Mouse (Mus musculus): ENCODE results near the gene Polr2h. TPM values are rescaled to one million over a fixed set of nuclear protein-coding genes. Genes with fewer than 3 reads are reported as not detected.

Gene Polr2h
- polyA plus RNA-seq, 1 experiment from 2014 or later = 155 TPM

DNA sequence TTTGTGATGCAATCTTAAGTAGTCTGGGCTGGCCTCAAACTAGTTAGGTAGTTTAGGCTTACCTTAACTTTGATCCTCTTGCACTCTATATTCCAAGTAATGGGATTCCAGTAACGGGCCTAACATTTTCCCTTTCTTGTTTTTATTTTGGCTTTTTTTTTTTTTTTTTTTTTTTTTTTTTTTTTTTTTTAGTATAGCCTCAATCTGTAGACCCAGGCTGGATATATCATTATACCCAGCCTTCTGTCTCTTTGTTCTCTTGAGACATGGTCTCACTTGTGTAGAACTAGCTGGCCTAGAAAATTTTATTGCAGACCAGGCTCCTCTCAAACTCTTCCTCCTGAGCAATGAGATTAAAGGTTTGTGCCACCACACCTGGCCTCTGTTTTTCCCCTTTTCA, 25.8 kb upstream of the Polr2h start:
- Histone ChIP-seq H3K27ac (no peak overlapping the region), H3K27me3 (ENCODE audit: poor library complexity, severe bottlenecking) (peaks cover 19% of the 10 kb centered on the region), H3K4me1 (peaks cover 44% of the 10 kb centered on the region), H3K36me3 (replicated peaks) (peaks cover 59% of the 10 kb centered on the region), H3K9me3 (no peaks in the 10 kb centered on the region), H3K4me3 (no peak overlapping the region)
- WGBS = 87% methylated on average over 1 of the region's 1 CpGs
- DNase-seq (ENCODE audit: extremely low spot score, low spot score) = no peak

DNA sequence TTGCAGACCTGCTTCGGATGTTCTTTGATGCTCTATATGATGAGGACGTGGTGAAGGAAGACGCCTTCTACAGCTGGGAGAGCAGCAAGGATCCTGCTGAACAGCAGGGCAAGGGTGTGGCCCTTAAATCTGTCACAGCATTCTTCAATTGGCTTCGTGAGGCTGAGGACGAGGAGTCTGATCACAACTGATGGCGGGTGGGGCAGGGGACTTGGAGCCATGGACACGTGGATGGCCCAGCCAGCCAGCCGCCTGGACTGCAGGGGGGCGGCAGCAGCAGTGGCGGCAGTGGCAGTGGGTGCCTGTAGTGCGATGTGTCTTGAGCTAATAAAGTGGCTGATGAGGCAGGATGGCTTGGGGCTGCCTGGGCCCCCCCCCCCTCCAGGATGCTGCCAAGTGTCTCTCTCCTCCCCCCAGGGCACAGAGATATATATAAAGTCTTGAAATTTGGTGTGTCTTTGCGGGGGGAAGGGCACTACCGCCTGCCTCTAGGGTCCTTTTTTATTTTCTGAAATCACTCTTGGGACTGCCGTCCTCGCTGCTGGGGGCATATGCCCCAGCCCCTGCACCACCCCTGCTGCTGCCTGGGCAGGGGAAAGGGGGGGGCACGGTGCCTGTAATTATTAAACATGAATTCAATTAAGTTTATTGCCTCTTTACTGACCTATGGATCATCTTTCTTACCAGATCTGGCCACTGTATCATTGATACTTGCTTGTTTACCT, 25.1 kb upstream of the Polr2h start:
- whole genome bisulfite sequencing = 46% methylated on average over 16 of the region's 16 CpGs
- H3K9me3 ChIP-seq = no peaks in the 10 kb centered on the region
- H3K4me3 ChIP-seq = peak overlapping the region; percentile 61; the same call in 1 of the 2 replicates
- H3K27me3 ChIP-seq (ENCODE audit: poor library complexity, severe bottlenecking) = peaks cover 19% of the 10 kb centered on the region
- H3K27ac ChIP-seq = no peak overlapping the region
- peaks cover 49% of the 10 kb centered on the region for H3K4me1 ChIP-seq
- peaks cover 51% of the 10 kb centered on the region for H3K36me3 ChIP-seq (replicated peaks)
- DNase-seq (ENCODE audit: extremely low spot score, low spot score) = no peak

DNA sequence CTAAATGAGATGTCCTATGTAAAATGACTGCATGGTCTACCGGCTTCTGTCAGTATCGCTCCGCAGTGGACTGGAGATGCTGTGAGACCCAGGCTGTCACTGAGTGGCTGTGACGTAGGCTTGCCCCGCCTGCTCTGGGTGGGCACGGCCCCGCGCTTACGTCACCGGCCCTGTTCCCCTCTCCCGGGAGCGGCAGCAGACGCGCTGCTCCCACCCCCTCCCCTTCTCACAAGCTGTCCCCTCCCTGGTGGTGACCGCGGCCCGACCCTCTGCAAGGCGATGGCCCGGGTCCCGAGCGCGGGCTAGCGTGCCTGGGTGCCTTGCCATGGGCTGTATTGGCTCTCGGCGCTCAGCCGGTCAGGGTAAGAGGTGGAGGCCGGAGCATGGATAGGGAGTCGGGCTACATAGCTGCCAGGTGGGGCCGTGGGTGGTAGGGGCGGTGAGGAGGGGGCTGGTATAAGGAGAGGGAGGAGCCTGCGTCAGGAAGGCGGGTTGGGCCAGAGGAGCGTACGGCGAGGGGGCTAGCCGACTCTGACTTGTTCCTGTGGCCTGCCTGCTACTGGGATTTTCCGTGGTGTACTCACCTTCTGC, 24.3 kb upstream of the Polr2h start, which contains the start of gene Fam131a:
Gene Fam131a (plus strand): TSS at position 131 of the 591 bp plus-strand sequence.
- H3K27me3 ChIP-seq (ENCODE audit: poor library complexity, severe bottlenecking) = peaks cover 19% of the 10 kb centered on the region

DNA sequence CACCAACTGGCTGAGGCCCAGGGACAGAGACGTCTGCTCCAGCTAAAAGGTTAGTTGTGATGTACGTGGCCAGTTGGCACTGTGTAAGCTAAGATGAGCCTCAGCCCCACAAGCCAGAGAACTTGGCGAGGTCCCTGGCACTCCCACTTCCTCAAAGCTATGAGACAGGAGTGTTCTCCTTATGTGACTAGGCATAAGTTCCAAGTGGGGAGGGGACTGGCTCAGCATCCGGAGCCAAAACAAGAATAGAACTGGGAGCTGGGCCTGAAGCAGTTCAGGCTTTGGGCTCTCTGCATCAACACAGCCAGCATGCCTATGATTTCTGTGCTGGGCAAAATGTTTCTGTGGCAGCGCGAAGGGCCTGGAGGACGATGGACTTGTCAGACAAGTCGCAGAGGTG, 22.7 kb upstream of the Polr2h start:
- peaks cover 19% of the 10 kb centered on the region for H3K27me3 ChIP-seq (ENCODE audit: poor library complexity, severe bottlenecking)
- 77% methylated on average over 8 of the region's 8 CpGs for WGBS
- no peaks in the 10 kb centered on the region for H3K9me3 ChIP-seq
- H3K4me3 ChIP-seq = no peak overlapping the region
- H3K4me1 ChIP-seq = peaks cover 51% of the 10 kb centered on the region
- DNase-seq (ENCODE audit: extremely low spot score, low spot score) = no peak
- H3K36me3 ChIP-seq (replicated peaks) = peaks cover 34% of the 10 kb centered on the region
- H3K27ac ChIP-seq = no peak overlapping the region

More for the DNA sequence above, 24.3 kb upstream of the Polr2h start, which contains the start of gene Fam131a:
- Histone ChIP-seq H3K36me3 (replicated peaks) (peaks cover 43% of the 10 kb centered on the region), H3K4me1 (peaks cover 49% of the 10 kb centered on the region), H3K4me3 (peak within 1 kb of the TSS; percentile 61), H3K9me3 (no peaks in the 10 kb centered on the region), H3K27ac (peak within 1 kb of the TSS; percentile 88)
- peak; percentile 93 for DNase-seq (ENCODE audit: extremely low spot score, low spot score)
- under 1% methylated on average over 36 of the region's 37 CpGs for WGBS

DNA sequence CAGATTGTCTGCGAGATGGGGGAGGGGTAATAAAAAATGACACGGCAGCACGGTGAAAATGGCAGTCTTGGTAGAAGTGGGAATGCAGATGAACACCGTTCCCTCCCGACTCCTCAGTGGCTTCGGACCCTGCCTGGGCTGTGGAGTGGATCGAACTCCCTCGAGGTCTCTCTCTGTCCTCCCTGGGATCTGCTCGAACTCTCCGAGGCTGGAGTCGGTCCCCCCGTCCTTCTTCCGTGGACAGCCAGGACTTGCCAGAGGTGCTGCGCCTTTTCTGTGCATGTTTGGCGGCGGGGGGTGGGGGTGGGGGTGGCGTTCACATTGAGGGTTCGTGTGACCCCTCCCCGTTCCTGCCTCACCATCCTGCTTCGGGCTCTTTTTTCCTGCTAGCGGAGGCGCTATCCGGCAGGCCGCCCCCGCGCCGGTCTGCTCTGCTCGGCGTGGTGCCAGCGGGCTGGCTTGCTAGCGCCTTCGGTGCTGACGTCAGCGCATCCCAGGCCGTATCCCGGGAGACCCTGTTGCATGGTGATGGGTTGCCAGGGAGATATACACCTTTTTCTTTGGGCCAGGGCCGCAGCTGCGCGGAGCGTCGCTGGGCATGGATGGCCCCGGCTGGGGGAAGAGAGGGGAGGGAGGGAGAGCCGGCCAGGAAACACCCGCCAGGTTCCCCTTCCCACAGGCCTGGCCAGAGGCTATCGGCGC, 21.7 kb upstream of the Polr2h start:
- WGBS = 4% methylated on average over 46 of the region's 46 CpGs
- peaks cover 59% of the 10 kb centered on the region for H3K4me1 ChIP-seq

DNA sequence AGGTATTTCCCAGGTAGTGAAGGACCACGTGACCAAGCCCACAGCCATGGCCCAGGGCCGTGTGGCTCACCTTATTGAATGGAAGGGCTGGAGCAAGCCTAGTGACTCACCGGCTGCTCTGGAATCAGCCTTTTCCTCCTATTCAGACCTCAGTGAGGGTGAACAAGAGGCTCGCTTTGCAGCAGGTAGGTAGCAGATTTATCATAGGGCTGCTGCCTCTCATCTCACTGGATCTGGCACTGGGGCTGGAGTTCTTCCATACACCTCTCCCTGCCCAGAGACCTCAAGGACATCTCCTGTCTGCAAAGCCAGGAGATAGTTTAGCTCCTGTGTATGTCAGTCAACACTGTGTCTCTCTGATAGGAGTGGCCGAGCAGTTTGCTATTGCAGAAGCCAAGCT, 18.2 kb upstream of the Polr2h start:
- WGBS = 83% methylated on average over 5 of the region's 5 CpGs
- peaks cover 62% of the 10 kb centered on the region for H3K4me1 ChIP-seq
- H3K27me3 ChIP-seq (ENCODE audit: poor library complexity, severe bottlenecking) = peaks cover 20% of the 10 kb centered on the region
- DNase-seq (ENCODE audit: extremely low spot score, low spot score) = no peak
- no peaks in the 10 kb centered on the region for H3K9me3 ChIP-seq
- H3K27ac ChIP-seq = no peak overlapping the region
- no peak overlapping the region for H3K4me3 ChIP-seq
- H3K36me3 ChIP-seq (replicated peaks) = peaks cover 28% of the 10 kb centered on the region

More for the DNA sequence above, 21.7 kb upstream of the Polr2h start:
- DNase-seq (ENCODE audit: extremely low spot score, low spot score) = peak; percentile 89
- peak overlapping the region; percentile 84 for H3K27ac ChIP-seq
- peaks cover 28% of the 10 kb centered on the region for H3K36me3 ChIP-seq (replicated peaks)
- H3K27me3 ChIP-seq (ENCODE audit: poor library complexity, severe bottlenecking) = peaks cover 19% of the 10 kb centered on the region
- H3K9me3 ChIP-seq = no peaks in the 10 kb centered on the region
- H3K4me3 ChIP-seq = peak overlapping the region; percentile 53

DNA sequence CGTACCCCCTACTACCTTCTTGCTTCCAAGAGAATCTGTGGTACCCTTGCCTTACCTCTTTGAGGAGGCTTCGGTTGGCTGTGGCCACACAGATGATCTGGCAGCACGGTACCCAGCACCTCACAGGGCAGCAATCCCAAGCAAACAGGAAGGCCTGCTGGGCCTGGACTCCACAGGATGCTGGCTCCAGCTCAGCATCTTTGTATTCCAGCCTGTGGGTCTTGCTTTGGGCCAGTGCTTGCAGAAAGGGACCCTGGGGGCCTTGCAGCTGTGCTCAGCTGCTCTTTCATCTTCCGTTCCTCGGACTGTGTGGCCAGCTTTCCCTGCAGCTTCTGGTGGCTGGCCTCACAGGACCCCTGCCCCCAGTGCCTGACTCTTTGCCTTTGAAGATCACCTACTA, 17.4 kb upstream of the Polr2h start:
- Histone ChIP-seq H3K4me1 (peaks cover 56% of the 10 kb centered on the region), H3K36me3 (replicated peaks) (peaks cover 34% of the 10 kb centered on the region), H3K9me3 (no peaks in the 10 kb centered on the region), H3K27ac (peak overlapping the region; percentile 68; the same call in 1 of the 2 replicates), H3K27me3 (ENCODE audit: poor library complexity, severe bottlenecking) (peaks cover 12% of the 10 kb centered on the region), H3K4me3 (no peak overlapping the region)
- DNase-seq (ENCODE audit: extremely low spot score, low spot score) = no peak
- WGBS = 32% methylated on average over 5 of the region's 5 CpGs

DNA sequence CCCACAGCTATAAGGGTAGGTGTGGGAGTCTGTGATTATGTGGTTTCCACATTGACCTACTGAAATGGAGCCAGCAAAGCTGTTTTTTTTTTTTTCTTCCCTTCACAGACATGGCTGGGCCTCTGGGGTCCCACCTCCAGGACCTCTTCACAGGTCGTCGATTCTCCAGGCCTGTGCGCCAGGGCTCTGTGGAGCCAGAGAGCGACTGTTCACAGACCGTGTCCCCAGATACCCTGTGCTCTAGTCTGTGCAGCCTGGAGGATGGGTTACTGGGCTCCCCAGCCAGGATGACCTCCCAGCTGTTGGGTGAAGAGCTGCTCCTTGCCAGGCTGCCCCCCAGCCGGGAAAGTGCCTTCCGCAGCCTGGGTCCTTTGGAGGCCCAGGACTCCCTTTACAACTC, 16.1 kb upstream of the Polr2h start:
- DNase-seq (ENCODE audit: extremely low spot score, low spot score) = no peak
- H3K27me3 ChIP-seq (ENCODE audit: poor library complexity, severe bottlenecking) = 0 out of 2 replicates have a peak, but pooled peaks cover 4% of the 10 kb centered on the region
- H3K4me1 ChIP-seq = peaks cover 55% of the 10 kb centered on the region
- WGBS = 52% methylated on average over 7 of the region's 7 CpGs
- H3K9me3 ChIP-seq = no peaks in the 10 kb centered on the region
- H3K4me3 ChIP-seq = peak overlapping the region; percentile 27
- H3K27ac ChIP-seq = peak overlapping the region; percentile 83
- H3K36me3 ChIP-seq (replicated peaks) = peaks cover 47% of the 10 kb centered on the region

DNA sequence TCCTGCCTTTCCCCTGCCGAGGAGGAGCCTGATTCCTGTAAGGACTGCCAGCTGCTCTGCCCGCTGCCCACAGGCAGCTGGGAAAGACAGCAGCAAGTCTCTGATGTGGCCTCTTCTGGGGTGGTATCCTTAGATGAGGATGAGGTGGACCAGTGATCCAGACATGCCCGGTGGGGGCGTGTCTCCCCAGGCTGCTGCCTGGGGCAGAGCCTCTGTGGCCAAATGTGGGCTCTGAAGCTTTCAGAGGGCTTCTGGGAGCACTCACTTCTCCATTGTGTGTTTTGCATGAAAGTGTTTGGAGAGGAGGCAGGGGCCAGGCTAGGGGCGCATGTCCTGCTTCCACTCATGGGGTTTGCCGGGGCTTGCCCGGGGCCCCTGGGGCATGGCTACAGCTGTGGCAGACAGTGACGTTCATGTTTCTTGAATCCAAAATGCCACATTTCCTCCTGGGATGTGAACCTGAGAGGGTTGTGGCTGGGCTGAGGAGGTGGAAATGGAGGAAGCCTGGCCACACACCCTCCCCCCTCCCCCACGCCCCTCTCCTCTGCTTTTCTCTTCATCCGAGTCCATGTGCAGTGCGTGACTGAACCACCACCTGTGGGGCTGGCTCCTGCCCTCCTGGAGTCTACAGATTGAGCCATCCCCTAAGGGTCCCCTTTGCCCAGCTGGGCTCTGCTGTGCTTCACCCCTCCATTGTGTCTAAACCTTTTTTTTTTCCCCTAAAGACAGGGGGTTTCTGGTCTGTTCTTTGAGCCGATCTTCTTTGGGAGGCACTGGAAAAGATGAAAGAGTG, 15.5 kb upstream of the Polr2h start:
- DNase-seq (ENCODE audit: extremely low spot score, low spot score) = no peak
- 24% methylated on average over 12 of the region's 12 CpGs for WGBS

DNA sequence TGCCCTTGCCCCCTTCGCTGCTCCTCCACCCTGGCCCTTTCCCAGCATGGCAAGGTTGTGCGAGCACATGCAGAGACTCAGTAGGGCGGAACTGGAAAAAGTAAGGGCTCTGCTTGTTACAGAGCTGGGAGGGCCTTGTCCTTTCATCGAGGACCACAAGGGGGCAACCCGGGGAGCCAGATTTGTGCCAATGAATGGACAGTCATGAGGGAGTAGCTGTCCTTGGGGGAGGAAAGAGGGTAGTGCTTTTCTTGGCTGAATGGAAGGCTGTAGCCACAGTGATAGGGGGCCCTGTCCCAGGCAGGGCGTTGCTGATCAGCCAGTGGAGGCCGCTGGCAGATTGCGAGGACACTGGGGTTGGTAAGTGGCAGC, 15.0 kb upstream of the Polr2h start:
- peak; percentile 78 for DNase-seq (ENCODE audit: extremely low spot score, low spot score)
- Histone ChIP-seq H3K27me3 (ENCODE audit: poor library complexity, severe bottlenecking) (0 out of 2 replicates have a peak, but pooled peaks cover 4% of the 10 kb centered on the region), H3K9me3 (no peaks in the 10 kb centered on the region), H3K4me3 (peak overlapping the region; percentile 27; the same call in 1 of the 2 replicates), H3K4me1 (peaks cover 54% of the 10 kb centered on the region), H3K36me3 (replicated peaks) (peaks cover 59% of the 10 kb centered on the region), H3K27ac (peak overlapping the region; percentile 83)
- 5% methylated on average over 8 of the region's 8 CpGs for WGBS

More for the DNA sequence above, 15.5 kb upstream of the Polr2h start:
- Histone ChIP-seq H3K4me1 (peaks cover 55% of the 10 kb centered on the region), H3K27ac (peak overlapping the region; percentile 83), H3K36me3 (replicated peaks) (peaks cover 53% of the 10 kb centered on the region), H3K4me3 (peak overlapping the region; percentile 27), H3K27me3 (ENCODE audit: poor library complexity, severe bottlenecking) (0 out of 2 replicates have a peak, but pooled peaks cover 4% of the 10 kb centered on the region), H3K9me3 (no peaks in the 10 kb centered on the region)

DNA sequence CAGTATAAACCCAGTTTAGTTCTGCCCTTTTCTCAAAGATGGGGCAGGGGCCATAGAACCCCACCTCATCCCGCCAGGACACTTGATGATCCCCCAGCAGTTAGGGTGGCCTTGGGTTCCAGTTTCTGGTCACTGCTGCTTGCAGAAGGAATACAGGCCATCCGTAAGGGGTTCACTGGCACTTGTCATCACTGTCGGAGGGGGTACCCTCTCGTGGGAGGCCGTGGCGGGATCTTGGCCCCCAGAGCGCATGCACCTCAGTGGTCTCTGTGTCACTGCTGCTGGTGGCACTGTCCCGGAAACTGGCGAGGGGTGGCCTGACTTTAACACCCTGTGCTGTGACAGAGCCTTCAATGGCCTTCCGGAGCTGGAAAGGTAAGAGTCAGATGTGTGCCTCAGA, 14.4 kb upstream of the Polr2h start:
- DNase-seq (ENCODE audit: extremely low spot score, low spot score) = no peak
- Histone ChIP-seq H3K9me3 (no peaks in the 10 kb centered on the region), H3K27me3 (ENCODE audit: poor library complexity, severe bottlenecking) (0 out of 2 replicates have a peak, but pooled peaks cover 4% of the 10 kb centered on the region), H3K4me1 (peaks cover 54% of the 10 kb centered on the region), H3K36me3 (replicated peaks) (peaks cover 64% of the 10 kb centered on the region), H3K27ac (peak overlapping the region; percentile 83; the same call in 1 of the 2 replicates), H3K4me3 (no peak overlapping the region)
- WGBS = 94% methylated on average over 10 of the region's 10 CpGs
